Mouse (Mus musculus): ENCODE data around the gene Paics. TPM values are rescaled to one million over a fixed set of nuclear protein-coding genes. Genes with fewer than 3 reads are reported as not detected.

Gene Paics
- polyA plus RNA-seq, 1 experiment from 2014 or later, result 44.9 TPM

GRCm38 (mm10) chr5:76973488-76973887 is 22.4 kb downstream of the Paics start:
- H3K9ac ChIP-seq (ENCODE audit: low read depth, low read length), result peak overlapping the region; percentile 79; the same call in 1 of the 2 replicates
- no peak overlapping the region for H3K27ac ChIP-seq (ENCODE audit: low read depth, low read length)
- no peak for TF ChIP-seq CTCF (IDR thresholded peaks at IDR 0.05; ENCODE audit: low read depth)
- H3K36me3 ChIP-seq (ENCODE audit: control insufficient read depth, insufficient read depth), result peaks cover 13% of the 10 kb centered on the region
- H3K9me3 ChIP-seq (ENCODE audit: control insufficient read depth), result no peaks in the 10 kb centered on the region
- peak overlapping the region; percentile 89 for H3K4me2 ChIP-seq (replicated peaks; ENCODE audit: low read depth)
- H3K27me3 ChIP-seq (replicated peaks; ENCODE audit: control insufficient read depth, insufficient read depth, low read length), result no peaks in the 10 kb centered on the region
- ATAC-seq, result no peak
- no peaks in the 10 kb centered on the region for H3K4me1 ChIP-seq (replicated peaks; ENCODE audit: control insufficient read depth, insufficient read depth, low read length)
- WGBS, result 50% methylated on average over 3 of the region's 3 CpGs
- H3K4me3 ChIP-seq (ENCODE audit: low read depth, low read length), result peak overlapping the region; percentile 94

GRCm38 (mm10) chr5:76974207-76974553 is 23.1 kb downstream of the Paics start:
- Histone ChIP-seq H3K9ac (ENCODE audit: low read depth, low read length) (peak overlapping the region; percentile 79), H3K4me1 (replicated peaks; ENCODE audit: control insufficient read depth, insufficient read depth, low read length) (no peaks in the 10 kb centered on the region), H3K4me2 (replicated peaks; ENCODE audit: low read depth) (peak overlapping the region; percentile 89), H3K27me3 (replicated peaks; ENCODE audit: control insufficient read depth, insufficient read depth, low read length) (no peaks in the 10 kb centered on the region), H3K4me3 (ENCODE audit: low read depth, low read length) (peak overlapping the region; percentile 94), H3K36me3 (ENCODE audit: control insufficient read depth, insufficient read depth) (peaks cover 13% of the 10 kb centered on the region), H3K9me3 (ENCODE audit: control insufficient read depth) (no peaks in the 10 kb centered on the region), H3K27ac (ENCODE audit: low read depth, low read length) (no peak overlapping the region)
- ATAC-seq, result no peak
- WGBS, result 1% methylated on average over 17 of the region's 17 CpGs
- TF ChIP-seq CTCF (IDR thresholded peaks at IDR 0.05; ENCODE audit: low read depth), result no peak

GRCm38 (mm10) chr5:76974554-76975285 is 23.6 kb downstream of the Paics start, which contains the start of gene Srp72:
Gene Srp72 (plus strand): TSS chr5:76974683.
- under 1% methylated on average over 60 of the region's 60 CpGs for WGBS
- Histone ChIP-seq H3K9me3 (ENCODE audit: control insufficient read depth) (no peaks in the 10 kb centered on the region), H3K9ac (ENCODE audit: low read depth, low read length) (peak within 1 kb of the TSS; percentile 79), H3K27ac (ENCODE audit: low read depth, low read length) (peak within 1 kb of the TSS; percentile 89), H3K4me3 (ENCODE audit: low read depth, low read length) (peak within 1 kb of the TSS; percentile 94), H3K4me1 (replicated peaks; ENCODE audit: control insufficient read depth, insufficient read depth, low read length) (no peaks in the 10 kb centered on the region), H3K36me3 (ENCODE audit: control insufficient read depth, insufficient read depth) (peaks cover 16% of the 10 kb centered on the region), H3K27me3 (replicated peaks; ENCODE audit: control insufficient read depth, insufficient read depth, low read length) (no peaks in the 10 kb centered on the region), H3K4me2 (replicated peaks; ENCODE audit: low read depth) (peak within 1 kb of the TSS; percentile 89)
- no peak for TF ChIP-seq CTCF (IDR thresholded peaks at IDR 0.05; ENCODE audit: low read depth)
- peak; percentile 92 for ATAC-seq

- Histone ChIP-seq H3K9ac (ENCODE audit: low read depth, low read length) (peak overlapping the region; percentile 79), H3K4me2 (replicated peaks; ENCODE audit: low read depth) (peak overlapping the region; percentile 89), H3K4me1 (replicated peaks; ENCODE audit: control insufficient read depth, insufficient read depth, low read length) (no peaks in the 10 kb centered on the region), H3K9me3 (ENCODE audit: control insufficient read depth) (no peaks in the 10 kb centered on the region), H3K36me3 (ENCODE audit: control insufficient read depth, insufficient read depth) (peaks cover 23% of the 10 kb centered on the region), H3K27me3 (replicated peaks; ENCODE audit: control insufficient read depth, insufficient read depth, low read length) (no peaks in the 10 kb centered on the region), H3K27ac (ENCODE audit: low read depth, low read length) (no peak overlapping the region), H3K4me3 (ENCODE audit: low read depth, low read length) (peak overlapping the region; percentile 94)
- WGBS, result 84% methylated on average over 8 of the region's 8 CpGs
- ATAC-seq, result no peak
- TF ChIP-seq CTCF (IDR thresholded peaks at IDR 0.05; ENCODE audit: low read depth), result no peak
Measured at GRCm38 (mm10) chr5:76975736-76976135, 24.6 kb downstream of the Paics start.

- Histone ChIP-seq H3K9ac (ENCODE audit: low read depth, low read length) (no peak overlapping the region), H3K4me2 (replicated peaks; ENCODE audit: low read depth) (no peak overlapping the region), H3K27ac (ENCODE audit: low read depth, low read length) (no peak overlapping the region), H3K36me3 (ENCODE audit: control insufficient read depth, insufficient read depth) (peaks cover 73% of the 10 kb centered on the region), H3K4me1 (replicated peaks; ENCODE audit: control insufficient read depth, insufficient read depth, low read length) (no peaks in the 10 kb centered on the region), H3K4me3 (ENCODE audit: low read depth, low read length) (no peak overlapping the region), H3K27me3 (replicated peaks; ENCODE audit: control insufficient read depth, insufficient read depth, low read length) (no peaks in the 10 kb centered on the region), H3K9me3 (ENCODE audit: control insufficient read depth) (no peaks in the 10 kb centered on the region)
- TF ChIP-seq CTCF (IDR thresholded peaks at IDR 0.05; ENCODE audit: low read depth), result no peak
- no peak for ATAC-seq
- 92% methylated on average over 11 of the region's 11 CpGs for WGBS
Measured at GRCm38 (mm10) chr5:76984015-76984414, 32.9 kb downstream of the Paics start.

GRCm38 (mm10) chr5:76990789-76991188 is 39.7 kb downstream of the Paics start:
- H3K4me1 ChIP-seq (replicated peaks; ENCODE audit: control insufficient read depth, insufficient read depth, low read length), result no peaks in the 10 kb centered on the region
- no peak overlapping the region for H3K4me2 ChIP-seq (replicated peaks; ENCODE audit: low read depth)
- no peak for TF ChIP-seq CTCF (IDR thresholded peaks at IDR 0.05; ENCODE audit: low read depth)
- H3K27me3 ChIP-seq (replicated peaks; ENCODE audit: control insufficient read depth, insufficient read depth, low read length), result no peaks in the 10 kb centered on the region
- WGBS, result 95% methylated on average over 3 of the region's 3 CpGs
- H3K9me3 ChIP-seq (ENCODE audit: control insufficient read depth), result no peaks in the 10 kb centered on the region
- H3K4me3 ChIP-seq (ENCODE audit: low read depth, low read length), result no peak overlapping the region
- no peak overlapping the region for H3K27ac ChIP-seq (ENCODE audit: low read depth, low read length)
- no peak overlapping the region for H3K9ac ChIP-seq (ENCODE audit: low read depth, low read length)
- peaks cover 76% of the 10 kb centered on the region for H3K36me3 ChIP-seq (ENCODE audit: control insufficient read depth, insufficient read depth)
- ATAC-seq, result no peak
